ENCODE assay signal across 30 mouse cellular contexts in genomic region chr19:17752841-17753240, GRCm38 (mm10).
DNase-seq lines count a peak whose midpoint lies in the region; ATAC-seq lines count a peak whose summit lies in the region.
"Had no signal": no experiment of that assay in that cellular context is flagged by ENCODE, and none has a peak within 500 bp of the region (broad histone marks: within the 10 kb centered on the region; RNA-seq: fewer than 3 reads in every experiment).

No protein-coding gene starts in this region.

- no peak overlapping the region for H3K27ac ChIP-seq in kidney, embryonic 16.5 days (ENCODE audit: low read length)
- H3K27ac ChIP-seq: forebrain, embryonic 10.5 days; gastrocnemius, adult 2 months; hindbrain, embryonic 12.5 days; hindbrain, postnatal 0 days; intestine, embryonic 15.5 days; layer of hippocampus, adult 2 months; liver, embryonic 14.5 days; midbrain, embryonic 12.5 days; neural tube, embryonic 13.5 days had no signal

- 63% methylated on average over 3 of the region's 3 CpGs for WGBS in kidney, embryonic 16.5 days

- peak; percentile 30 for DNase-seq in adrenal gland, postnatal 25 days
- no peak for DNase-seq in adrenal gland, adult 8-10 months
- DNase-seq in kidney, postnatal 10 days, result peak; percentile 18
- peak; percentile 43 for DNase-seq in NIH3T3 (ENCODE audit: low read depth)
- peak; percentile 13 for DNase-seq in kidney, postnatal 14 days
- no peak for DNase-seq in ovary, adult 18-20 months (ENCODE audit: low spot score)
- DNase-seq: cerebellum, adult 8-10 months; cerebellum, postnatal 25 days; gastrocnemius, adult 2 months; gastrocnemius, postnatal 36 days; heart, adult 18-20 months; heart, postnatal 36 days; left cerebral cortex, postnatal 4 days; lung, adult 2 months; lung, postnatal 4 days; thymus, adult 2 months; thymus, postnatal 36 days had no signal

- no peak for ATAC-seq in kidney, embryonic 16.5 days (ENCODE audit: low FRiP score, low TSS enrichment)
- ATAC-seq: forebrain, embryonic 16.5 days; hindbrain, postnatal 0 days; intestine, embryonic 15.5 days had no signal

- no peaks in the 10 kb centered on the region for H3K27me3 ChIP-seq in kidney, embryonic 16.5 days (ENCODE audit: insufficient read depth, low read length)
- H3K27me3 ChIP-seq: CH12.LX; hindbrain, embryonic 12.5 days; intestine, embryonic 15.5 days; megakaryocyte, embryonic 14.5 days; midbrain, embryonic 12.5 days; neural tube, embryonic 13.5 days had no signal

- H3K4me3 ChIP-seq in kidney, embryonic 16.5 days (ENCODE audit: low read length), result no peak overlapping the region
- H3K4me3 ChIP-seq: forebrain, embryonic 10.5 days; gastrocnemius, adult 2 months; hindbrain, embryonic 12.5 days; intestine, embryonic 15.5 days; layer of hippocampus, adult 2 months; megakaryocyte, embryonic 14.5 days; midbrain, embryonic 12.5 days; neural tube, embryonic 13.5 days had no signal

- no peak overlapping the region for H3K9ac ChIP-seq in kidney, embryonic 16.5 days (replicated peaks; ENCODE audit: low read length)
- H3K9ac ChIP-seq: hindbrain, embryonic 12.5 days; intestine, embryonic 15.5 days; liver, embryonic 14.5 days; midbrain, embryonic 12.5 days; neural tube, embryonic 13.5 days had no signal

- peaks cover 4% of the 10 kb centered on the region; the same call in 1 of the 2 replicates for H3K4me1 ChIP-seq in kidney, embryonic 16.5 days (ENCODE audit: insufficient read depth, low read length)
- H3K4me1 ChIP-seq: forebrain, embryonic 10.5 days; hindbrain, embryonic 12.5 days; intestine, embryonic 15.5 days; megakaryocyte, embryonic 14.5 days; midbrain, embryonic 12.5 days; neural tube, embryonic 13.5 days had no signal

- H3K36me3 ChIP-seq in kidney, embryonic 16.5 days (ENCODE audit: insufficient read depth, low read length), result peaks cover 6% of the 10 kb centered on the region; the same call in 1 of the 2 replicates
- H3K36me3 ChIP-seq: hindbrain, embryonic 12.5 days; midbrain, embryonic 12.5 days; neural tube, embryonic 13.5 days had no signal

- no peak overlapping the region for H3K4me2 ChIP-seq in kidney, embryonic 16.5 days (replicated peaks; ENCODE audit: low read depth, low read length)
- H3K4me2 ChIP-seq: heart, embryonic 11.5 days; hindbrain, embryonic 12.5 days; intestine, embryonic 15.5 days; midbrain, embryonic 12.5 days; neural tube, embryonic 13.5 days had no signal

- no peaks in the 10 kb centered on the region for H3K9me3 ChIP-seq in kidney, embryonic 16.5 days (ENCODE audit: low read length)
- H3K9me3 ChIP-seq: forebrain, embryonic 10.5 days; hindbrain, embryonic 12.5 days; intestine, embryonic 15.5 days; midbrain, embryonic 12.5 days; neural tube, embryonic 13.5 days had no signal

Comparison
In these comparisons a context has a peak if more than half of its experiments do, and no peak if none do; other contexts are left out.
1. DNase-seq: peak in adrenal gland, postnatal 25 days (single experiment), kidney, postnatal 10 days (single experiment), NIH3T3 (single experiment) and kidney, postnatal 14 days (single experiment); none in adrenal gland, adult 8-10 months (single experiment) and ovary, adult 18-20 months (single experiment).